In the genomic region with DNA sequence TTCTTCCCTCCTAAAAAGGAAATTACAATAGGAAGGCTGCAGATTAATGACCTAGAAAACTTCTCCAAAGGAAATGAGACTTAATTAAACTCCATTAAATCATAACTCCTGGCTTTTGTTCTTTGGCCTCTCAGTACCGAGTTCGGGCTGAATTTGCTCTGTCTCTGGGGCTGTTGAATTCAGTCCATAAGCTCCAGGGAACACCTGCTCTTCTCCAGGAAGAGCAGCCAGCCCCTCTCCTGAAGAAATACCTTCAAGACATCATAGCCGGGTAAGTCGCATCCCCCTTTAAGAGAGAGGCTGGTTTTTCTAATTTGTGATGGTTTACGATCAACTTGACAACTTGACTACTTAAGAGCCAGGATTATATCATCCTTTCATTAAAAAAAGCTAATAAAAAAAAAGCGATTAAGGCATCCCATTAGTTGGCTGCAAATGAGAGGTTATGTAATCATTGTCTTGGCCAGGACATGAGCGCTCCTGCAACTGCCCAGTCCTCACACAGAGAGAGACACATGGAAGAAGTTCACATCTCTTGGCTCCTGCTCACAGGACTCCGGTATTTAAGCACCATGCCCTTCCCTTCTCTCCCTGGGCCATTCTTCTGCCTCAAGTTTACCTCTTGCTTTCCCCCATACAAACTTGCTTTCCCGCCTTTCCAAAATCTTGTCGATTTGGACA, we compare ENCODE assay signal across 20 mouse cellular contexts.
DNase-seq lines count a peak whose midpoint lies in the region; ATAC-seq and TF ChIP-seq lines count a peak whose summit lies in the region.
"Had no signal": no experiment of that assay in that cellular context is flagged by ENCODE, and none has a peak within 500 bp of the region (broad histone marks: within the 10 kb centered on the region; RNA-seq: fewer than 3 reads in every experiment).

No protein-coding gene starts in this region.

- no peak for ATAC-seq in erythroid progenitor cell, adult 5-6 weeks (replicated peaks; ENCODE audit: low FRiP score, poor library complexity, severe bottlenecking)
- ATAC-seq: forebrain, embryonic 13.5 days; inflammation-experienced regulatory T-cells, adult 6 months had no signal

- no peak overlapping the region for H3K4me3 ChIP-seq in kidney, adult 2 months (ENCODE audit: insufficient read depth, low read depth, low read length)
- H3K4me3 ChIP-seq: forebrain, embryonic 13.5 days; heart, adult 2 months; left cerebral cortex, adult 2 months; midbrain, embryonic 12.5 days had no signal

- peak; percentile 29 for DNase-seq in kidney, adult 2 months
- DNase-seq in kidney, postnatal 36 days, result no peak
- peak; percentile 23 for DNase-seq in lung, postnatal 25 days (ENCODE audit: low spot score)
- DNase-seq in lung, postnatal 4 days, result no peak
- DNase-seq in cerebellum, adult 8-10 months, result peak; percentile 43
- peak; percentile 44 for DNase-seq in gonadal fat pad, adult 2 months (ENCODE audit: low read depth)
- no peak for DNase-seq in frontal cortex, postnatal 10 days (ENCODE audit: low spot score in 2 of 2)
- DNase-seq: adrenal gland, adult 8-10 months; heart, adult 2 months; kidney, adult 8-10 months; layer of hippocampus, adult 9-11 months; left cerebral cortex, postnatal 4 days; lung, adult 2 months; right cerebral cortex, postnatal 4 days had no signal

- H3K27ac ChIP-seq in kidney, adult 2 months (ENCODE audit: insufficient read depth, low read depth, low read length), result no peak overlapping the region
- H3K27ac ChIP-seq: forebrain, embryonic 13.5 days; heart, adult 2 months; left cerebral cortex, adult 2 months; midbrain, embryonic 12.5 days; stomach, postnatal 0 days had no signal

- no peaks in the 10 kb centered on the region; the same call in 1 of the 2 replicates for H3K27me3 ChIP-seq in kidney, adult 2 months (replicated peaks; ENCODE audit: control insufficient read depth, insufficient read depth, low read length)

- TF ChIP-seq POLR2A in kidney, adult 2 months (IDR thresholded peaks at IDR 0.05; ENCODE audit: low read depth, low read length), result no peak

- 50% methylated on average over 10 of the region's 10 CpGs for WGBS in kidney, adult 2 months

- TF ChIP-seq CTCF in kidney, adult 2 months (conservative IDR thresholded peaks at IDR 0.05; ENCODE audit: insufficient read depth, insufficient read length, low read depth, low read length), result no peak

- H3K4me1 ChIP-seq in kidney, adult 2 months (ENCODE audit: control insufficient read depth, insufficient read depth, low read length), result no peaks in the 10 kb centered on the region

- no peaks in the 10 kb centered on the region for H3K36me3 ChIP-seq in kidney, adult 2 months (ENCODE audit: control insufficient read depth, insufficient read depth, low read length)
- H3K36me3 ChIP-seq: midbrain, embryonic 12.5 days had no signal

Comparison
In these comparisons a context has a peak if more than half of its experiments do, and no peak if none do; other contexts are left out.
1. DNase-seq: peak in kidney, adult 2 months (single experiment), lung, postnatal 25 days (single experiment), cerebellum, adult 8-10 months (single experiment) and gonadal fat pad, adult 2 months (single experiment); none in kidney, postnatal 36 days (0 of 2), lung, postnatal 4 days (0 of 2) and frontal cortex, postnatal 10 days (0 of 2).